Mouse (Mus musculus): Measurements from ENCODE around the gene Grrp1. TPM values are rescaled to one million over a fixed set of nuclear protein-coding genes. Genes with fewer than 3 reads are reported as not detected.

Grrp1 gene
- polyA plus RNA-seq (2014; fragmentation: Illumina TruSeq; extraction: RNeasy Lipid Tissue Mini Kit (QIAGEN cat#74804); ENCODE audit: low read depth, low replicate concordance) = 4.6 TPM

GRCm38 (mm10) chr4:134253722-134254324 lies at the start of gene Grrp1:
Grrp1 (minus strand) TSS chr4:134254106.

GRCm38 (mm10) chr4:134287575-134288025 lies 33.7 kb upstream of the Grrp1 start, which contains the start of gene Pdik1l:
Pdik1l (minus strand) TSS chr4:134287895.

GRCm38 (mm10) chr4:134246719-134247258 lies 7.1 kb downstream of the Grrp1 start, which contains the start of gene Gm30191:
Gm30191 (plus strand) TSS chr4:134246935.

GRCm38 (mm10) chr4:134245148-134245843 lies 8.6 kb downstream of the Grrp1 start, which contains the start of gene Zfp593:
Zfp593 (minus strand) TSS chr4:134245592.

DNA sequence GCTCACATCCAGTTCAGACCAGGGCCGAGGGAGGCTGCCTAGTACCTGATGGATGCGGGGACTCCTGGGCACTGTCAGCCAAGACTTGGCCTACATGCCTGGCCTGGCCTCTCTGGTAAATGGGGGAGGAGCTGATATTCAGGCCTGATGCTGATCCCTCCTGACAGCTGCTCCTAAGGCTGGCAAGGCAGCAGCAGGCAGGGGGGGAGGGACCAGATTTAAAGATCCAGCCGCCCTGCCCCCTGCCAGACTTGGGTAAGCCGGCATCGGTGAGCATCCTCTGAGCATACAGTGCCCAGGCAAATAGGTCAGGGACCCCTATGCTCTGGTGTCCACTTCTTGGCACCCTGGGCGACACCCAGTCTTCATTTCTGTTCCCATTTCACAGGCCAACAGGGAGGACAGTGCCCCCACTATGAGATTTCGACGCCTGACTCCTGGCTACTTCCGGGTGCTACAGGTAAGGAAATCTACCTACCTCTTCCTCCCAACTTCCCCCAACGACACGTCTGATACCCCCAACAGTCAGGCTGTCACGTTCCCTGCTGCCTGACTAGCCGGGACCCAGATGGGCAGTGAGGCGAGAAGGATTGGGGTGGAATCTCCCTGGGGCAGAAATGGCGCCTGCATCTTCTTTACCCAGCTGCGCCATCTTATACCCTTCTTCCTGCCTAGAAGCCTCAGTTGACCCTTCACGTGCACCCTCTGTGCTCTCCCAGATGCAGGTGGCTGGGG lies 10.2 kb downstream of the Grrp1 start, which contains the start of gene E130218I03Rik:
Gene E130218I03Rik, plus strand, starts transcription at position 147 of the 735 bp plus-strand sequence.

GRCm38 (mm10) chr4:134238279-134238651 lies 15.6 kb downstream of the Grrp1 start, which contains the start of gene Cnksr1:
Cnksr1 (minus strand) TSS chr4:134238399.

DNA sequence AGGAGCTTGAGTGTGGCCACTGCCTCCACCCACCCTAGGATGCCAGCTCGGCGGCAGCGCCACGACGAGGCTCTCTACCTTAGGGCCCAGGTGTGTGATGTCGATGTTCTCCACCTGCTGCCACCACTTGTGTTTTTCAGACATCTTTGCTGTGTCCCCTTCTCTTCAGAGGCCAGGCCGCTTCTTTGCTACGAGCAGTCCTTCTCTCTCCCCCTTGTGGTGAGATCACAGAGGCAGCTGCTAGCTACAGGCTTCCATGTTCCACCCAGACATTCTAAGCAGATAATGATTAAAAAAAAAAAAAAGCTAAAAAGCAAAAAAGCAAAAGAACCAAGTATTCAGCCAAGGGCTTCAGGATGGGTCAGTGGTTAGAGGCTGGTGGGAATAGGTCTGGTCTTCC lies 26.7 kb downstream of the Grrp1 start, which contains the start of gene Catsper4:
Gene Catsper4, minus strand, starts transcription at position 190 of the 400 bp plus-strand sequence.

DNA sequence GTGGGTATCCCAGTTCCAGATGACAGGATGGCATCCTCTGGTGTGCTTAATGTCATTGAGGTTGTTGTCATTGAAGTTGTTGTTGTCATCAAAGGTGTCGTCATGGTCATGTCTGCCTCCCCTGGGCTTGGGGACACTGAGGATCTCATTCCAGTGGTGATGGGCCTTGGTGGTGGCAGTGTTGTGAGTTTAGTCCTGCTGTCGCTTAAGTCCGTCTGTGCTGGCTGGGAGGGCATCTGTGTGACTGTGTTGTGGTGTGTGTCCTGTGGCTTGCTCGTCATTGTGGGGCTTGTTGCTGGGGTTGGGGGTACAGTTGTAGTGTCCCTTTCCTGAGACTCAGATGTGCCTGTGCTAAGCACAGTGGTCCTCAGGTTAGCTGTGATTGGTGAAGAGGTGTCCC lies 51.0 kb downstream of the Grrp1 start, which contains the start of gene Gm7534:
Gene Gm7534, minus strand, starts transcription at position 101 of the 400 bp plus-strand sequence.

Other genes with a start within 250 kb of the Grrp1 start
- not detected for gene Lin28a, start 235.3 kb downstream of the Grrp1 start, polyA plus RNA-seq (2014; fragmentation: Illumina TruSeq; extraction: RNeasy Lipid Tissue Mini Kit (QIAGEN cat#74804); ENCODE audit: low read depth, low replicate concordance)
- gene Zfp683, start 200.3 kb downstream of the Grrp1 start, polyA plus RNA-seq (2014; fragmentation: Illumina TruSeq; extraction: RNeasy Lipid Tissue Mini Kit (QIAGEN cat#74804); ENCODE audit: low read depth, low replicate concordance) = not detected
- not detected for gene Crybg2, start 193.3 kb downstream of the Grrp1 start, polyA plus RNA-seq (2014; fragmentation: Illumina TruSeq; extraction: RNeasy Lipid Tissue Mini Kit (QIAGEN cat#74804); ENCODE audit: low read depth, low replicate concordance)
- gene Cd52, start 159.0 kb downstream of the Grrp1 start, polyA plus RNA-seq (2014; fragmentation: Illumina TruSeq; extraction: RNeasy Lipid Tissue Mini Kit (QIAGEN cat#74804); ENCODE audit: low read depth, low replicate concordance) = 15.5 TPM
- 0.97 TPM for gene Ubxn11, start 151.5 kb downstream of the Grrp1 start, polyA plus RNA-seq (2014; fragmentation: Illumina TruSeq; extraction: RNeasy Lipid Tissue Mini Kit (QIAGEN cat#74804); ENCODE audit: low read depth, low replicate concordance)
- gene Sh3bgrl3, start 125.3 kb downstream of the Grrp1 start, polyA plus RNA-seq (2014; fragmentation: Illumina TruSeq; extraction: RNeasy Lipid Tissue Mini Kit (QIAGEN cat#74804); ENCODE audit: low read depth, low replicate concordance) = 47.5 TPM
- 63.7 TPM for gene Cep85, start 67.0 kb downstream of the Grrp1 start, polyA plus RNA-seq (2014; fragmentation: Illumina TruSeq; extraction: RNeasy Lipid Tissue Mini Kit (QIAGEN cat#74804); ENCODE audit: low read depth, low replicate concordance)
- not detected for gene Gm7534, start 51.1 kb downstream of the Grrp1 start, polyA plus RNA-seq (2014; fragmentation: Illumina TruSeq; extraction: RNeasy Lipid Tissue Mini Kit (QIAGEN cat#74804); ENCODE audit: low read depth, low replicate concordance)
- not detected for gene Catsper4, start 26.7 kb downstream of the Grrp1 start, polyA plus RNA-seq (2014; fragmentation: Illumina TruSeq; extraction: RNeasy Lipid Tissue Mini Kit (QIAGEN cat#74804); ENCODE audit: low read depth, low replicate concordance)
- gene Cnksr1, start 15.7 kb downstream of the Grrp1 start, polyA plus RNA-seq (2014; fragmentation: Illumina TruSeq; extraction: RNeasy Lipid Tissue Mini Kit (QIAGEN cat#74804); ENCODE audit: low read depth, low replicate concordance) = 5.7 TPM
- not detected for gene E130218I03Rik, start 10.4 kb downstream of the Grrp1 start, polyA plus RNA-seq (2014; fragmentation: Illumina TruSeq; extraction: RNeasy Lipid Tissue Mini Kit (QIAGEN cat#74804); ENCODE audit: low read depth, low replicate concordance)
- gene Zfp593, start 8.5 kb downstream of the Grrp1 start, polyA plus RNA-seq (2014; fragmentation: Illumina TruSeq; extraction: RNeasy Lipid Tissue Mini Kit (QIAGEN cat#74804); ENCODE audit: low read depth, low replicate concordance) = 4.1 TPM
- not detected for gene Gm30191, start 7.2 kb downstream of the Grrp1 start, polyA plus RNA-seq (2014; fragmentation: Illumina TruSeq; extraction: RNeasy Lipid Tissue Mini Kit (QIAGEN cat#74804); ENCODE audit: low read depth, low replicate concordance)
- 5.0 TPM for gene Pdik1l, start 33.8 kb upstream of the Grrp1 start, polyA plus RNA-seq (2014; fragmentation: Illumina TruSeq; extraction: RNeasy Lipid Tissue Mini Kit (QIAGEN cat#74804); ENCODE audit: low read depth, low replicate concordance)
- gene Trim63, start 61.0 kb upstream of the Grrp1 start, polyA plus RNA-seq (2014; fragmentation: Illumina TruSeq; extraction: RNeasy Lipid Tissue Mini Kit (QIAGEN cat#74804); ENCODE audit: low read depth, low replicate concordance) = 278 TPM
- gene Slc30a2, start 89.1 kb upstream of the Grrp1 start, polyA plus RNA-seq (2014; fragmentation: Illumina TruSeq; extraction: RNeasy Lipid Tissue Mini Kit (QIAGEN cat#74804); ENCODE audit: low read depth, low replicate concordance) = 0.31 TPM
- 15.3 TPM for gene Extl1, start 129.7 kb upstream of the Grrp1 start, polyA plus RNA-seq (2014; fragmentation: Illumina TruSeq; extraction: RNeasy Lipid Tissue Mini Kit (QIAGEN cat#74804); ENCODE audit: low read depth, low replicate concordance)
- 11.4 TPM for gene Pafah2, start 142.2 kb upstream of the Grrp1 start, polyA plus RNA-seq (2014; fragmentation: Illumina TruSeq; extraction: RNeasy Lipid Tissue Mini Kit (QIAGEN cat#74804); ENCODE audit: low read depth, low replicate concordance)
- gene Stmn1, start 214.2 kb upstream of the Grrp1 start, polyA plus RNA-seq (2014; fragmentation: Illumina TruSeq; extraction: RNeasy Lipid Tissue Mini Kit (QIAGEN cat#74804); ENCODE audit: low read depth, low replicate concordance) = 24.0 TPM
- 13.3 TPM for gene Paqr7, start 242.6 kb upstream of the Grrp1 start, polyA plus RNA-seq (2014; fragmentation: Illumina TruSeq; extraction: RNeasy Lipid Tissue Mini Kit (QIAGEN cat#74804); ENCODE audit: low read depth, low replicate concordance)